Mouse (Mus musculus) myocyte (in vitro differentiated cells): ENCODE measurements around the gene Prdm11. TPM values are rescaled to one million over a fixed set of nuclear protein-coding genes. Genes with fewer than 3 reads are reported as not detected.

Source experiments
- H3K27me3 ChIP-seq: one replicate; pipeline ENCODE4 v1.6.1; 2011; ENCODE audit not compliant: control insufficient read depth, insufficient read depth, insufficient read length
- H3K36me3 ChIP-seq: one replicate; pipeline ENCODE4 v1.6.1; 2011; ENCODE audit not compliant: control insufficient read depth, insufficient read depth
- H3K4me2 ChIP-seq: one replicate; pipeline ENCODE4 v1.6.1; 2011; ENCODE audit warnings: low read depth, control low read depth
- H3K4me3 ChIP-seq: one replicate; pipeline ENCODE4 v1.5.1; 2011; ENCODE audit warnings: mild to moderate bottlenecking, control low read depth, moderate library complexity
- H3K79me2 ChIP-seq: one replicate; pipeline ENCODE4 v1.6.1; 2011; ENCODE audit not compliant: control insufficient read depth, insufficient read depth
- H3ac ChIP-seq: one replicate; pipeline ENCODE4 v1.6.1; 2011; ENCODE audit not compliant: control insufficient read depth, insufficient read length
- CEBPB ChIP-seq: IDR thresholded peaks from 2 replicates; pipeline ENCODE4 v1.6.1; 2011; ENCODE audit warnings: mild to moderate bottlenecking, moderate library complexity; ENCODE audit not compliant: poor library complexity, insufficient read depth, severe bottlenecking
- E2F4 ChIP-seq: IDR thresholded peaks from one replicate; pipeline ENCODE4 v1.6.1; 2011; ENCODE audit warnings: mild to moderate bottlenecking, control low read depth, moderate library complexity; ENCODE audit not compliant: insufficient read depth
- MAX ChIP-seq: IDR thresholded peaks from one replicate; pipeline ENCODE4 v1.6.1; 2011; ENCODE audit warnings: low read depth, mild to moderate bottlenecking, control low read depth
- MYOD1 ChIP-seq, 3 experiments: IDR thresholded peaks; one replicate each; pipeline ENCODE4 v1.6.1; 2011; ENCODE audit warnings: control low read depth in 2 of 3, low read depth in 2 of 3, mild to moderate bottlenecking in 2 of 3, moderate library complexity in 1 of 3; ENCODE audit not compliant: insufficient read length in 2 of 3, control insufficient read depth in 1 of 3
- MYOG ChIP-seq, 3 experiments: IDR thresholded peaks; one replicate each; pipeline ENCODE4 v1.6.1; 2011; ENCODE audit warnings: control low read depth in 2 of 3, low read depth in 2 of 3, mild to moderate bottlenecking in 2 of 3; ENCODE audit not compliant: insufficient read length in 2 of 3, control insufficient read depth in 1 of 3, insufficient read depth in 1 of 3
- POLR2A ChIP-seq: IDR thresholded peaks from one replicate; pipeline ENCODE4 v1.6.1; 2011; ENCODE audit warnings: low read depth, mild to moderate bottlenecking, control low read depth, moderate library complexity; ENCODE audit not compliant: insufficient read length
- POLR2AphosphoS2 ChIP-seq: IDR thresholded peaks from one replicate; pipeline ENCODE4 v1.6.1; 2011; ENCODE audit warnings: low read depth, control low read depth; ENCODE audit not compliant: insufficient read length
- REST ChIP-seq: IDR thresholded peaks from one replicate; pipeline ENCODE4 v1.6.1; 2011; ENCODE audit warnings: mild to moderate bottlenecking, control low read depth, moderate library complexity; ENCODE audit not compliant: insufficient read depth, insufficient read length
- SRF ChIP-seq: IDR thresholded peaks from one replicate; pipeline ENCODE4 v1.6.1; 2011; ENCODE audit warnings: low read depth; ENCODE audit not compliant: control insufficient read depth, insufficient read length
- TCF12 ChIP-seq: IDR thresholded peaks from one replicate; pipeline ENCODE4 v1.6.1; 2011; ENCODE audit warnings: mild to moderate bottlenecking, control low read depth; ENCODE audit not compliant: poor library complexity, insufficient read depth, severe bottlenecking
- TCF3 ChIP-seq: IDR thresholded peaks from one replicate; pipeline ENCODE4 v1.6.1; 2011; ENCODE audit warnings: low read depth, control low read depth; ENCODE audit not compliant: insufficient read length
- USF1 ChIP-seq: IDR thresholded peaks from one replicate; pipeline ENCODE4 v1.6.1; 2011; ENCODE audit warnings: low read depth, mild to moderate bottlenecking, control low read depth, moderate library complexity
- polyA plus RNA-seq: library from polyadenylated mRNA; unstranded; fragments of >200 nt; fragmentation: generic; extraction: Trizol; gene quantifications from one replicate; pipeline ENCODE4 v1.2.1, GENCODE M21; 2012; ENCODE audit warnings: missing spikeins

Prdm11 gene
- 0.78 TPM for polyA plus RNA-seq

DNA sequence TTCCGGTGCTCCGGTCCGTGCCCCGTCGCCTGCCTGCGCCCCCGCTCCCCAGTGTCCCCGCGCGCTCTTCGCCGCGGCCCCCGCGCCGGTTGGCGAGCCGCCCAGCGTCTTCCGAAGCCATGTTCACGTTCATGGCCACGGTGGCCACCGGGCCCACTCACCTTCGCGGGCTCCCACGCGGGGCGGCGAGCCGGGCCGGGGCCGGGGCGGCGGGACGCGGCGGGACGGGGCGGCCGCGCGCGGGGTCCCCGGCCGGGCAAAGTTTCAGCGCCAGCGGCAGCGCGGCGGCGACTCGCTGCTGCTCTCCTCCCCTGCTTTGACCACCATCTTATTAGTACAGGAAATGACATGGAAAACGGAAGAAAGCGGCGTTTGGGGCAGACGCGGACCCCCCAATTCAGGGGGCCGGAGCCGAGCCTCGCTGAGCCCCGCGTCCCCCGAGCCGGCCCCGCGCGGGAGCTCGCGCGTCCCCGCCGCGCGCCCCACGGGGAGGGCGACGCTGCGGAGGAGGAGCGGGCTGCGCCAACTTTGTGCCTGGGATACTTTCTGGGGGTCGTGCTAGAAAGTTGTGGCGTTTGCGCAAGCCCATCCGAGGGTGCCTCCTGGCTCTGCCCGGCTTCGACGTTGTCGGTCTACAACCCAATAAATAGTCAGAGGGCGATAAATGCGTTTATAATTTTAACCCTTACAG, at the start of gene Prdm11:
Prdm11 (minus strand) TSS at position 350 of the 691 bp plus-strand sequence.
- Histone ChIP-seq H3K4me3 (peak within 1 kb of the TSS; percentile 21), H3ac (peak within 1 kb of the TSS; percentile 95), H3K79me2 (no peaks in the 10 kb centered on the region), H3K36me3 (no peaks in the 10 kb centered on the region), H3K27me3 (peaks cover 2% of the 10 kb centered on the region), H3K4me2 (peak within 1 kb of the TSS; percentile 87)
- no peak for TF ChIP-seq POLR2A
- no peak for TF ChIP-seq E2F4
- TF ChIP-seq POLR2AphosphoS2 = no peak
- TF ChIP-seq USF1 = no peak
- no peak for TF ChIP-seq REST
- TF ChIP-seq MAX = no peak
- TF ChIP-seq SRF = no peak
- no peak for TF ChIP-seq MYOD1 (IDR thresholded peaks at IDR 0.05; ENCODE audit: control insufficient read depth in 1 of 3, insufficient read length in 2 of 3, low read depth in 2 of 3)
- TF ChIP-seq TCF12 = no peak
- TF ChIP-seq CEBPB = no peak
- TF ChIP-seq MYOG (IDR thresholded peaks at IDR 0.05; ENCODE audit: control insufficient read depth in 1 of 3, insufficient read depth in 1 of 3, insufficient read length in 2 of 3, low read depth in 2 of 3) = no peak
- TF ChIP-seq TCF3 = no peak

DNA sequence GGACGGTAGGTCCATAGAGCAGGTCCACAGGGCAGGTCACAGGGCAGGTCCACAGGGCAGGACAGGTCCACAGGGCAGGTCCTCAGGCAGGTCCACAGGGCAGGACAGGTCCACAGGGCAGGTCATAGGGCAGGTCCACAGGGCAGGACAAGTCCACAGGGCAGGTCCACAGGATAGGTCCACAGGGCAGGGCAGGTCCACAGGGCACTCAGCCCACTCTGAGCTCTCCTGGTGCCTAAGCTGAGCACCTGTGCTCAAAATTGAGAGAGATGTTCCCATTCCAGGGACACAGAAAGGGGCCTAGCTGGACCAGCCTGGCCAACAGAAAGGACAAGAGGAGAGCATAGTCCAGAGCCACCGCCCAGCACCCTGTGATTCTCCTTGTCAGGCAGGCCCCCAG, 46.4 kb upstream of the Prdm11 start:
- no peak overlapping the region for H3K4me2 ChIP-seq
- no peaks in the 10 kb centered on the region for H3K79me2 ChIP-seq
- no peaks in the 10 kb centered on the region for H3K36me3 ChIP-seq
- H3K27me3 ChIP-seq = peaks cover 42% of the 10 kb centered on the region
- TF ChIP-seq E2F4 (no peak), USF1 (no peak), MAX (no peak), MYOD1 (IDR thresholded peaks at IDR 0.05; ENCODE audit: control insufficient read depth in 1 of 3, insufficient read length in 2 of 3, low read depth in 2 of 3) (no peak), CEBPB (no peak), REST (no peak), POLR2A (no peak)
- no peak overlapping the region for H3ac ChIP-seq
- no peak overlapping the region for H3K4me3 ChIP-seq

GRCm38 (mm10) chr2:93091679-93092078, 45.7 kb upstream of the Prdm11 start:
- Histone ChIP-seq H3K4me2 (no peak overlapping the region), H3K27me3 (peaks cover 35% of the 10 kb centered on the region), H3K79me2 (no peaks in the 10 kb centered on the region), H3ac (no peak overlapping the region), H3K36me3 (no peaks in the 10 kb centered on the region), H3K4me3 (no peak overlapping the region)
- TF ChIP-seq MYOD1 (IDR thresholded peaks at IDR 0.05; ENCODE audit: control insufficient read depth in 1 of 3, insufficient read length in 2 of 3, low read depth in 2 of 3) = no peak
- TF ChIP-seq SRF = no peak
- no peak for TF ChIP-seq MYOG (IDR thresholded peaks at IDR 0.05; ENCODE audit: control insufficient read depth in 1 of 3, insufficient read depth in 1 of 3, insufficient read length in 2 of 3, low read depth in 2 of 3)
- TF ChIP-seq TCF3 = no peak
- TF ChIP-seq E2F4 = no peak
- no peak for TF ChIP-seq POLR2A
- TF ChIP-seq CEBPB = no peak
- no peak for TF ChIP-seq MAX
- TF ChIP-seq TCF12 = no peak

DNA sequence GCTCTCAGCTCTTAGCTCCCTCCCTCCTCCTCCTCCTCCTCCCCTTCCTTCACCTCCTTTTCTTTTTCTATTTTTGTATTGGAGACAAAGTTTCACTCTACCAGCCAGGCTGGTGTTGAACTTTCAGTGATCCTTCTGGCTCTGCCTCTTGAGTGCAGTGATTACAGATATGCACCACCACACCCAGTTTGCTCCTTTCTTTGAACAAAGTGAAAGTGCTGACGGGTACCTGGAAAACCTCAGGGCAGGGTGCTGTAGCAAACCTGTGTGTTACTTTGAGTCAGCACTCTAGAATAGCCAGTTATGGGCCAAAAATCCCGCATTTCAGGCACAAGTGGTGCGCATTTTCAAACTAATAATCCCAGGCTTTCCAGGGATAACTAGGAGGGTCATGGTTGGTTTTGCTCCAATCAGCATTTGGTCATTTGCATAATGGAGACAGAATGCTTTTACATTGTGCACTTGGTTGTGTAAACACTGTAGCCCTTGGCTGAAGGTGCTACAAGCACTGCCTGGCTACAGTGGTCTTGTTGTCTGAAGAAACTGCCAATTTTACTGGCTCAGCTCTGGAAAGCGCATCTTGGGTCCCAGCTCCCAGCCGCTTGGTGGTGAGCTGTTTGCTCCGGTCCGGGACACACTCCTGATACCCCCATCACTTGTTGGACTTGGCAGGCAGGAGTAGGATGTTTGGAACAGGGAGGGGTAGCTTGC, 43.6 kb upstream of the Prdm11 start:
- H3K4me3 ChIP-seq = no peak overlapping the region
- H3K36me3 ChIP-seq = no peaks in the 10 kb centered on the region
- TF ChIP-seq MYOG (IDR thresholded peaks at IDR 0.05; ENCODE audit: control insufficient read depth in 1 of 3, insufficient read depth in 1 of 3, insufficient read length in 2 of 3, low read depth in 2 of 3) = no peak
- no peak for TF ChIP-seq SRF
- TF ChIP-seq TCF3 = no peak
- TF ChIP-seq CEBPB = no peak
- no peak for TF ChIP-seq USF1
- no peak for TF ChIP-seq MAX
- no peak for TF ChIP-seq POLR2AphosphoS2
- no peak for TF ChIP-seq E2F4
- TF ChIP-seq MYOD1 (IDR thresholded peaks at IDR 0.05; ENCODE audit: control insufficient read depth in 1 of 3, insufficient read length in 2 of 3, low read depth in 2 of 3) = no peak
- TF ChIP-seq TCF12 = no peak
- TF ChIP-seq POLR2A = no peak
- no peak for TF ChIP-seq REST
- H3K27me3 ChIP-seq = peaks cover 45% of the 10 kb centered on the region
- no peak overlapping the region for H3K4me2 ChIP-seq
- H3K79me2 ChIP-seq = no peaks in the 10 kb centered on the region
- no peak overlapping the region for H3ac ChIP-seq

DNA sequence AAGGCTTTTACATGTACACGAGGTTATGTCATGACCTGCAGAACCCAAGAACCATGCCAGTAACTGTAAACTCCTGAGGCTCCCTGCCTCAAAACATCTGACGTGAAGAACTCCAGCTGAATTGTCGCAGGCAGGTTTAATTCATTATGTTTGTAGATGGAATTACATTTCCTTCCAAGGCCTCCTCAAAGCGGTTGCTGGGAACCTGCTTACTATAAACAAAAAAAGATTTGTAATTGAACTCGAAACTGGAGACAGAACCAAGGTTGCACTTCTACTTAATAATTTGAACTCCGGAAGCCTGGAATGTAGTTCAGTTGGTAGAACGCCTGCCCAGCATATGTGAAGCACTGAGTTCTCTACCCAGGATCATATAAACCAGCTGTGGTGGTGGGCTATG, 42.0 kb upstream of the Prdm11 start:
- Histone ChIP-seq H3K79me2 (no peaks in the 10 kb centered on the region), H3ac (no peak overlapping the region), H3K4me3 (no peak overlapping the region), H3K36me3 (no peaks in the 10 kb centered on the region), H3K4me2 (no peak overlapping the region), H3K27me3 (peaks cover 55% of the 10 kb centered on the region)
- TF ChIP-seq TCF3 (no peak), POLR2A (no peak), MYOG (IDR thresholded peaks at IDR 0.05; ENCODE audit: control insufficient read depth in 1 of 3, insufficient read depth in 1 of 3, insufficient read length in 2 of 3, low read depth in 2 of 3) (no peak), E2F4 (no peak), TCF12 (no peak), USF1 (no peak), MAX (no peak)
